Mouse (Mus musculus) frontal cortex, postnatal 25 days (tissue): ENCODE results near the gene Mtnr1a.

ENCODE experiments used
- DNase-seq, 2 experiments: peaks; one replicate each; pipeline ENCODE4 v3.0.0; 2022; ENCODE audit warnings: low spot score in 2 of 2

Mtnr1a gene

DNA sequence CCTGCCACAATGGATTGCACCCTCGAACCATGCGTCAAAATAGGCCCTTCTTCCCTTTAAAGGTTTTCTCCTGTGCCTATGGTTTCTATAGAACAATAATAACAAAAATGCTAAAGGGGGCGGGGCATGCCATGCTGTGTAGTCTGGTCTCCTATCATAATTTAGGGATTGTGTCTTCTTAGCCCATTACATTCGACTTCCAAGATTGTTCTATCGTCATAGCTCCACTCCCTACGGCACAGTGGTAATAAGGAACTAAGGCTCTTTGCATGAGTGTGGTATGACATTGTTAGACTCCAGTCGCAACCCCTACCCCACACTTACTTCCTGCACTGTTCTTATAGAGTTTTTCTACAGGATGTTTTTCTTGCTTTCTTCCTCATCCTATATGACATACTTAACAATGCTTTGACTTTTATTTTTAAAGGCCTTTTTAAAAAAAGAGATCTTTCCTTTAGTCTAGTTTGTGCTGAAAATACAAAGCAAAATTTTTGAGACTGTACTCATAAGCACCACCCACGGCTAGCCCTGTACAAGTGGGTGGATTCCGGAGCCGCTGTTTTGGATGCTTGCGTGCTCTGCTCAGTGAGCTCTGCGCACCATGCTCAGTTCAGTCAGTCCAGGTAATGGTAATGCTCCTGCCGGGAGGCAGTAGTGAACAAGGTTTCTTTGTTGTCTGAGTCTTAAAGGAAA is 40.6 kb downstream of the Mtnr1a start:
- peak in 1 of 2 experiments; percentile 42 for DNase-seq

DNA sequence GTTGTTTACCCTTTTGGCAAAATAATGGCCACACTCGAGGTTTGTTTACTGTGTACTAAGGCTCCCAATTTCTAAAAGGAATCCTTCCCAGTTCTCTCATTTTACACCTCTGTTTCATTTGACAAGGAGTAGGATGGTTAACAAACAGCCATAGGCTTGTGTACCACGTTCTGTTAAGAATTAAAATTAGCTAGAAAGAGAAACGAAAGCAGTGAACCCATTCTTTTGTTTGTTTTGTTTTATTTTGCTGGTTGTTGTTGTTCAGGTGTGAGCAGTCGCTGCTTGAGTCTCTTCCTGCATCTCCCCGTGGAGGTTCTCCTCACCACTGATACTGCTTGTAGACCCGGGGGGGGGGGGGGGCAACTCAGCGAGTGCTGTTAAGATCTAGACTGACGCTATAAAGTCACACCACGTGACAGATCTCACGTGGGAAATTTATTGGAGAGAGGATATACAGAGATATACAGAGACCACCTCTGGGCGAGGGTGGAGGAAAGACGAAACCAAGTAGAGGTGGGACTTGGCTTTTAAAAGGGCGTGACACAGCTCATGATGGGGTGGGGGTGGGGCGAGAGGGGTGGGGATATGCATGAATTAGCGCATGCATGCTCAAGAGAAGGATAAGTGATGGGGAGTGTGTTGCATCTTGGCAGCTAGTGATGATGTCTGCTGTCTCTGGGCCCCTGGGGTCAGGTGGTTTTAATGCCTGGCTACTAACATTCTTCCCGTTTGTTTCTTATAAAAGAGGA is 41.3 kb downstream of the Mtnr1a start:
- DNase-seq = no peak

DNA sequence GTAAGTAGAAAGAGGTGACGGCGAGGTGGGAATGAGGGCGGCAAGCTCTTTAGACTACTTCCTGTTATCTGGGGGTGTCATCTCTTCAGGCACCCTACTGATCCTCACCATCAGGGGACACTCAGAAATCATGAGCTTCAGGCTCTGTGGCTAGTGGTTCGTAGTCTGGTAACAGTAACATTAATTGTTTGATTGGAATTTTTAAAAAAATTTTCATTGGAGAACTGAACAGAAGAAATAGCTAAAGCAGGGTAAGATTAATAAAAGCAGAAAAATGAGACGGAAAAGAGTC is 41.8 kb downstream of the Mtnr1a start:
- no peak for DNase-seq

DNA sequence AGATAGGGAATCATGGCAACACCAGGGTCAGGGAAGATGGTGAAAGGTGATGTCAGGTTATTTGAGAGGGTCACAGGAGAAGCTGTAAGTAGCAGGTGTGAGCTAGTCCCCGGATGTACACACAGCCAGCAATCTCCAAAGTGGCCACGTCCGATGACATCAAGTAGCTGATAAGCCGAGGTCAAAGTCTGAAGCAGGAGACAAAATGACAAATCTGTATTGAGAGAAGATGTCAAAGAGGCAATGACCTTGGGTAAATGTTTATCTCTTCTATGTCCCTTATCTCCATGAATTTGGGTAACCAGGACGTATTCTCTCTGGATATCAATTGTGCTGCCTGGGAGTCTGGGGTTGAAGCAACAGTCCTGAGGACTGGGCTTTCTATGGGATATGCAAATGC is 42.9 kb downstream of the Mtnr1a start:
- DNase-seq = no peak

DNA sequence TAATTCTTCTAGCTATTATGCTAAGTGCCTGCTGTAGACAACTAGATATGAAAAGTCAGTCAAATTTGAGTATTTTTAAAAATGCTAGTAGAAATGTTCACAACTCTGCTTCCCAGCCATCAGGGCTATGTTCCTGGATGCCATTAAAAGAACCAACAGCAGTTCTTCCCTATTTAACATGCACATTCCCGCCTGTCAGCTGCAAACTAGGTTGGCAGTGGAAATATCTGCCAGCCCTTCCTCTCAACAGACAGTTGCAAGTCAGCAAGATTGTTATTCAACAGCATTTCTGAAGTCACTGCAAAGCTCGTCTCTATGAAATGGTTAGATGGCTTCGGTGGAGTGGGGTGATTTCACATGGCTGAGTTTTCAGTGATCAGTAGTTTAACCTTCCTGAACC is 48.7 kb downstream of the Mtnr1a start:
- no peak for DNase-seq

DNA sequence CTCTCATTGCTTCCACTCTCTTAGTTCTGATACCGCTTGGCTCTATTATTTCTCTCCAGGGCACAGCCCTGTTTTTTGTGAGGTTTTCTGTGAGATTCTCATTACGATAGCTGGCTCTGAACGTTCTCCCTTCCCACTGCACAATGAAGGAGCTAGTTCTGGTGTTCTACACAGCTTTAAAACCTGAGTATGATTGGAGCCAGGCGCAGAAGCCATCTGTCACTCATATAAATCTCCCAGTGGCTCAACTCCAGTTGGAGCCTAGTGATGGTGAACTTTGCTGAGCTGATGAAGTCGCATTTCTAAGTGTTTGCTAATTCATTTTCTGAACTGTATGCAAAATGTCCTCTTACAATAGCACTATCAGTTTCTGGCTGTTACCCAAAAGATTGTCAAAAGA is 56.7 kb downstream of the Mtnr1a start:
- DNase-seq = no peak
